Mouse (Mus musculus): ENCODE data around the gene Mmrn1.

- TF ChIP-seq CTCF (IDR thresholded peaks at IDR 0.05; ENCODE audit: low read depth): no peak
- TF ChIP-seq EP300 (IDR thresholded peaks at IDR 0.05; ENCODE audit: low read depth): no peak
These were observed 44.4 kb upstream of the Mmrn1 start for GRCm38 (mm10) chr6:60880362-60880761.

Data from liver, postnatal 0 days (tissue).